Mouse (Mus musculus) liver, embryonic 16.5 days (tissue): ENCODE measurements around the gene Duox2. TPM values are rescaled to one million over a fixed set of nuclear protein-coding genes. Genes with fewer than 3 reads are reported as not detected.
"Not testable (repeated sequence)": the region's sequence is repeated elsewhere in the genome, so short reads cannot be mapped to it uniquely, and the experiment has no call there.

Source experiments
- ATAC-seq: fragments of 200-750 bp; cut with Nextera tagmentation; 2 replicates; pipeline ENCODE4 v1.8.0; 2017; ENCODE audit warnings: low read depth, mild to moderate bottlenecking, moderate number of reproducible peaks, moderate library complexity
- H3K27ac ChIP-seq: fragments of 300-500 bp; sonication (generic); 2 replicates; pipeline ENCODE4 v1.5.1; 2014; ENCODE audit warnings: mild to moderate bottlenecking, low read length
- H3K27me3 ChIP-seq: fragments of 300-500 bp; sonication (generic); 2 replicates; pipeline ENCODE4 v1.6.1; 2014; ENCODE audit warnings: low read depth, low read length, mixed read lengths; ENCODE audit not compliant: control insufficient read depth, insufficient read depth
- H3K36me3 ChIP-seq: fragments of 300-500 bp; sonication (generic); 2 replicates; pipeline ENCODE4 v1.6.1; 2014; ENCODE audit warnings: mild to moderate bottlenecking; ENCODE audit not compliant: control insufficient read depth, insufficient read depth
- H3K4me1 ChIP-seq: fragments of 300-500 bp; sonication (generic); 2 replicates; pipeline ENCODE4 v1.6.1; 2014; ENCODE audit warnings: low read depth, low read length, mixed read lengths; ENCODE audit not compliant: control insufficient read depth
- H3K4me2 ChIP-seq: fragments of 300-500 bp; sonication (generic); 2 replicates; pipeline ENCODE4 v1.6.1; 2014; ENCODE audit warnings: low read depth, low read length, mixed read lengths
- H3K4me3 ChIP-seq: fragments of 300-500 bp; sonication (generic); 2 replicates; pipeline ENCODE4 v1.5.1; 2014; ENCODE audit warnings: low read depth, mild to moderate bottlenecking, low read length
- H3K9ac ChIP-seq: fragments of 300-500 bp; sonication (generic); 2 replicates; pipeline ENCODE4 v1.6.1; 2014; ENCODE audit warnings: low read depth, low read length
- H3K9me3 ChIP-seq: fragments of 300-500 bp; sonication (generic); replicated peaks from 2 replicates; pipeline ENCODE4 v1.6.1; 2016; ENCODE audit warnings: low read length; ENCODE audit not compliant: control insufficient read depth
- WGBS: fragments of 180-500 bp; shearing (Covaris S2); extraction: QIAGEN DNeasy Blood & Tissue Kit; methylation state at CpG from one replicate; pipeline ENCODE4 v1.1.7; 2014; ENCODE audit not compliant: insufficient replicate concordance; 5-methylcytosine and 5-hydroxymethylcytosine counted together
- polyA plus RNA-seq: library from polyadenylated mRNA; unstranded; fragments of >200 nt; fragmentation: Nextera tagmentation; extraction: Ambion mirVana; gene quantifications from 2 replicates; pipeline ENCODE4 v1.2.1, GENCODE M21; 2015

The Duox2 gene
- polyA plus RNA-seq: not detected in 2 replicates

DNA sequence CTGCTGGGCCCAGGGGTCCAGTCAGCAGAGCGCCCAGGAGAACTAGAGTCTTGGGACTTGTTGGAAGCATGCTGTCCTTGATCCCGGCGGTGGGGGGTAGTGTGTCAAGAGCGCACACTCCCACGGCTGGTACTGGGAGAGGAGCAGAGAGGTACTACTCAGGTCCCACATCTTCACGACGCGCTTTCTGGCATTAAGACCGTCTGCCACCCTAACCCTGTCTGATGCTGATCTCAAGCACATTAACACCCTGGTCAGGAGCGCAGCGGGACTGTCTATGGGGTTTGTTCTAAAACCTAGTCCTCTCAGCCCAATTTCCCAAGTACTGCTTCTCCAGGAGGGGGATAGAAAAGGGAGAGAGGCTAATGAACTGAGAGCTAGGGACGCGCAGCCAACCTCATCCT is at the start of gene Duox2:
TSS of gene Duox2 (minus strand) at position 354 of the 404 bp plus-strand sequence.
- peaks cover 11% of the 10 kb centered on the region for H3K4me1 ChIP-seq
- peak within 1 kb of the TSS; percentile 41; the same call in 1 of the 2 replicates for H3K4me2 ChIP-seq
- H3K9ac ChIP-seq: no peak within 1 kb of the TSS
- no peaks in the 10 kb centered on the region for H3K36me3 ChIP-seq
- no peak within 1 kb of the TSS for H3K27ac ChIP-seq
- H3K9me3 ChIP-seq: no peaks in the 10 kb centered on the region
- peak within 1 kb of the TSS; percentile 37 for H3K4me3 ChIP-seq
- peaks cover 93% of the 10 kb centered on the region for H3K27me3 ChIP-seq
- WGBS: 9% methylated on average over 13 of the region's 13 CpGs
- no peak for ATAC-seq

DNA sequence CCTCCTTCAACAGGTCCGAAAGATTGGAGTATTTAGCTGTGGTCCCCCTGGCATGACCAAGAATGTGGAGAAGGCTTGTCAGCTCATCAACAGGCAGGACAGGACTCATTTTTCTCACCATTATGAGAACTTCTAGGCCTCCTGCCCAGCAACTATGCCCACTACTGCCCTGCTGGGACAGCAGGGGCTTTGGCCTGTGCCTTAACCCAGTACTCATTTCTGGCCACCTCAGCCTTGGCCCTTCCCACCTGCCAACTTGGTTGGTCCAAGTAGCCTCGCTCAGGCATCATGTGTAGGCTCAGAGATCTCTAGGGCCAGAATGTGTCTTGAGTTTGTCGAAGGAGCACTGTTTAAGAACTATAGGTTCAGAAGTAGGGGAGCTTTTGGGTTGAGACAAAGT is 49.0 kb upstream of the Duox2 start:
- Histone ChIP-seq H3K4me3 (no peak overlapping the region), H3K9ac (no peak overlapping the region), H3K9me3 (no peaks in the 10 kb centered on the region), H3K4me2 (no peak overlapping the region), H3K27me3 (no peaks in the 10 kb centered on the region), H3K27ac (no peak overlapping the region), H3K4me1 (peaks cover 22% of the 10 kb centered on the region), H3K36me3 (no peaks in the 10 kb centered on the region)
- 70% methylated on average over 3 of the region's 3 CpGs for WGBS
- no peak for ATAC-seq

DNA sequence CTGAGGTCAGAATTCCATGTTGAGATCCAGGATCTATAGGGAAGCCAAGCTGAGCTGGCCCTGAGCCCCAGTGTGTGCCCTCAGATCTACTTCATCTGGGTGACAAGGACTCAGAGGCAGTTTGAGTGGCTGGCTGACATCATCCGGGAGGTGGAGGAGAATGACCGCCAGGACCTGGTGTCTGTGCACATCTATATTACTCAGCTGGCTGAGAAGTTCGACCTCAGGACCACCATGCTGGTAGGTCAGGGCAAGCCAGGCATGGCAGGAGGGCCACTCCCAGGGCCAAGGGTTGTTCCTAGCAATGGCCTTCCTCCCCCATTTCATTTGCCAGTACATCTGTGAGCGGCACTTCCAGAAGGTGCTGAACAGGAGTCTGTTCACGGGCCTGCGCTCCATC is 47.9 kb upstream of the Duox2 start:
- not testable (repeated sequence) for H3K36me3 ChIP-seq, H3K4me3 ChIP-seq, ATAC-seq, H3K9ac ChIP-seq, H3K27me3 ChIP-seq, H3K27ac ChIP-seq, H3K9me3 ChIP-seq, H3K4me2 ChIP-seq
- WGBS: 70% methylated on average over 6 of the region's 6 CpGs
- peaks cover 22% of the 10 kb centered on the region for H3K4me1 ChIP-seq

DNA sequence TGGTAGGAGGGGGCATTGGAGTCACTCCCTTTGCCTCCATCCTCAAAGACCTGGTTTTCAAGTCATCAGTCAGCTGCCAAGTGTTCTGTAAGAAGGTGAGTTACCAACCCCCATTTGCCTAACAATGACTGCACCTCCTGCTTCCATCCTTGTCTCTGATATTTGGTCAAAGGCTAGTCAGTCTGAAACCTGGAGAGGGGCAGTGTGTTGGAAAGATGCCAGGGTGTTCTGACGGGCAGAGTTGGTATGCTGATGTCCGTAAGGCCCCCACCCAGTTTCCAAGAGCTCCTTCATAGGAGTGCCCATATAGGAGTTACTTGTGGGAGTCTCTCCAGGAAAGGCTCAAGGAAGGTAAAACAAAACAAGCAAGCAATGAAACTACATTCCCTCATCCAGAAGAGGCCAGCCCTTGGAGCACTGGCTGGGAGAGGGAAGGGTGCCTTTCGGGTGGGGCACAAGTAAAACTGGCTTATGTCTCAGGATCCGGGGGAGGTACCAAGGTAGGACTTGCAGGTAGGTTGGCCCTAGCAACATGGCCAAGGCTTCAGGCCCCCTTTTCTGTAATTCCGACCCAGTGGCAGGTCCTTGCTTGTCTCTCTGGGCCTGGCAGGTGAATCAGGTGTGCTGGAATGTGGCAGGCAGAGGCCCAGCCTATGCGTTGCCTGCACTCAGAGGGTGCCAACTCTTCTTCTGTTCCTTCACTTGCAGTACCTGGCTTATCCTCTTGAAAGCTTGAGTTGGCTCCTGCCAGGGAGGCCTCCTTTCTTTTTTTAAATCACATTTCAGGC is 47.1 kb upstream of the Duox2 start:
- no peak for ATAC-seq
- H3K4me1 ChIP-seq: peaks cover 21% of the 10 kb centered on the region
- H3K27ac ChIP-seq: no peak overlapping the region
- no peaks in the 10 kb centered on the region for H3K27me3 ChIP-seq
- no peak overlapping the region for H3K4me3 ChIP-seq
- H3K4me2 ChIP-seq: no peak overlapping the region
- H3K9me3 ChIP-seq: no peaks in the 10 kb centered on the region
- H3K36me3 ChIP-seq: no peaks in the 10 kb centered on the region
- WGBS: 62% methylated on average over 6 of the region's 6 CpGs
- no peak overlapping the region for H3K9ac ChIP-seq

DNA sequence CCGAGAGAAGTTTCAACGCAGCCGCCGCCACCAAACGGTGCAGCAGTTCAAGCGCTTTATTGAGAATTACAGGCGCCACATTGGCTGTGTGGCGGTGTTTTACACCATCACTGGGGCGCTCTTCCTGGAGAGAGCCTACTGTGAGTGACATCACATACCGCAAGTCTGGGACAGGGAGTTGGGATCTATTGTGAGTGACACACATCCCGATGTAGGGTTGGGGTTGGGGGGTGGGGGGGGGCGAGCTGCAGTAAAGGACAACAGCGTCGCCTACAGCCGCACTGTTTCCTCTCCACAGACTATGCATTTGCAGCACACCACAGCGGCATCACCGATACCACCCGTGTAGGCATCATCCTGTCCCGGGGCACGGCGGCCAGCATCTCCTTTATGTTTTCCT is 39.0 kb upstream of the Duox2 start:
- Histone ChIP-seq H3K36me3 (no peaks in the 10 kb centered on the region), H3K4me1 (no peaks in the 10 kb centered on the region), H3K27me3 (peaks cover 5% of the 10 kb centered on the region), H3K9me3 (no peaks in the 10 kb centered on the region), H3K4me3 (no peak overlapping the region), H3K9ac (no peak overlapping the region), H3K27ac (no peak overlapping the region), H3K4me2 (no peak overlapping the region)
- no peak for ATAC-seq
- WGBS: 56% methylated on average over 21 of the region's 21 CpGs

DNA sequence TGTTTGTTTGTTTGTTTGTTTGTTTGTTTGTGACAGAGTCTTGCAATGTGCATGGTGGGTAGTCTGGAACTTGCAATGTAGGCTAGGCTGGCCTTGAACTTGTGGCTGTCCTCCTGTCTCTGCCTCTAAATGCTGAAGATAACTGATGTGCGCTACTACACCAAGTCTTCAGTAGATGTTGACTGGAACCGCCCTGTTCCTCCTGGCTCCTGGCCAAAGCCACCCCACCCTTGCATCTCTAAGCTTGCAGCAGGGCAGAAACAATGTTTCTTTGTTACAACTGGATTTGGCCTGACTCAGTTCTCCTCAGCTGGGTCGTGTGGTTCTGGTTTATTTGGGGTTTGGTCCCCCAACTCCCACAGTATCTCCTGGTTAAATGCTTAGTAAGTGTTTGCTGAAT is 35.9 kb upstream of the Duox2 start:
- Histone ChIP-seq H3K36me3 (no peaks in the 10 kb centered on the region), H3K4me1 (no peaks in the 10 kb centered on the region), H3K27ac (no peak overlapping the region), H3K9ac (no peak overlapping the region), H3K9me3 (no peaks in the 10 kb centered on the region), H3K27me3 (peaks cover 5% of the 10 kb centered on the region), H3K4me3 (no peak overlapping the region), H3K4me2 (no peak overlapping the region)
- WGBS: 49% methylated on average over 3 of the region's 3 CpGs
- ATAC-seq: no peak

DNA sequence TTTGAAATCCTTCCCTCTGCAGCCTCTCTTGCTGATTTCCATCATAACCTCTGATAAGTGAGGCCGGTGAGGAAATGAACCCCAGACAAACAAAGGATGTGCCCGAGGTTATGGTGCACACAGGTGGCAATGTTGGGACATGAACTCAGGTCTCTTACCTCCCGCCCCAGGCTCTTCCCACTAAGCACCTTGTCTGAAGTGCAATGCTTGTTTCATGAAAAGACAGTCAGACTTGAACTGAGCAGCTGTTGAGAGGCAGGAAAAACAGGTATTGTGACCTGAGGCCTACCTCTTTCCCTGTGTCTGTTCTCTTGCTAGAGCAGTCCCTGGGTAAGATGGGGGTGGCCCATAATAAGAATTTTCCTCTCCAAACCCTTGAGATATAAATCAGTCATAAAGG is 34.0 kb upstream of the Duox2 start:
- ATAC-seq: no peak
- Histone ChIP-seq H3K27ac (no peak overlapping the region), H3K4me1 (no peaks in the 10 kb centered on the region), H3K4me2 (no peak overlapping the region), H3K9me3 (no peaks in the 10 kb centered on the region), H3K4me3 (no peak overlapping the region), H3K9ac (no peak overlapping the region), H3K36me3 (no peaks in the 10 kb centered on the region), H3K27me3 (peaks cover 2% of the 10 kb centered on the region; the same call in 1 of the 2 replicates)
- 63% methylated on average over 3 of the region's 3 CpGs for WGBS

DNA sequence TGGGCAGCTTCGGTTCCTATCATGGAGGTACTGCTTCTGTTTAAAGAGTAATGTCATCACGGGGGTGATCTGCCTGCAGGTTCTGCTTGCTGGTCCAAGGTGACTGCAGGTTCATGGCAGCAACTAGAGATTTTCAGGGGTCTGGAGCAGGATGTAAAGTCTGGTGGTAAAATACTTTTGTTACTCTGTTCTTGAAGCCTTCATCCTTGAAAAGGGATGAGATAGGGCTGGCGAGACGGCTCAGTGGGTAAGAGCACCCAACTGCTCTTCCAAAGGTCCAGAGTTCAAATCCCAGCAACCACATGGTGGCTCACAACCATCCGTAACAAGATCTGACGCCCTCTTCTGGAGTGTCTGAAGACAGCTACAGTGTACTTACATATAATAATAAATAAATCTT is 32.1 kb upstream of the Duox2 start:
- not testable (repeated sequence) for H3K27me3 ChIP-seq, H3K4me1 ChIP-seq, H3K27ac ChIP-seq, H3K36me3 ChIP-seq, ATAC-seq, H3K4me2 ChIP-seq, H3K4me3 ChIP-seq, H3K9me3 ChIP-seq, H3K9ac ChIP-seq
- 51% methylated on average over 4 of the region's 6 CpGs for WGBS

DNA sequence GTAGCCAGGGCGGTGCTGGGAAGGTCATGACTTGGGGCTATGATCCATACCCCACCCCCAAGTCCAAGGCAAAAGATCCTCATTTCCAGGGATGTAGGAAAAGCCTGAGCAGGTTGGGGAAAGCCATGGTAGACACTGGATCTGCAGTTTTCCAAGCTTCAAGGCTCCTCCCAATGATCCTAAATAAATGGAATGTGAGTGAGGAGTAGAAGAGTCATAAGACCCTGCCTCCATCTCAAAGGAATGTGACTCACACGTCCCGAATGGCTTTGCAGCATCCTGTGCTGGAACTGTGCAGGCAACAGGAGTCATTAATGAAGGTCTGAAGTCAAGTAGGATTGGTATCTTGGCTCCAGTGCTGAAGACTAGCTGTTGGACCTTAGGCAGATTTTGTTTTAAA is 29.7 kb upstream of the Duox2 start:
- H3K4me2 ChIP-seq: no peak overlapping the region
- no peak overlapping the region for H3K4me3 ChIP-seq
- no peaks in the 10 kb centered on the region for H3K4me1 ChIP-seq
- no peak overlapping the region for H3K9ac ChIP-seq
- no peak for ATAC-seq
- no peaks in the 10 kb centered on the region for H3K36me3 ChIP-seq
- no peaks in the 10 kb centered on the region for H3K27me3 ChIP-seq
- no peaks in the 10 kb centered on the region for H3K9me3 ChIP-seq
- WGBS: 44% methylated on average over 3 of the region's 3 CpGs
- H3K27ac ChIP-seq: no peak overlapping the region
